Mouse (Mus musculus) ZHBTc4 (cell line): ENCODE data around the gene Nr5a2.
"Not testable (repeated sequence)": the region's sequence is repeated elsewhere in the genome, so short reads cannot be mapped to it uniquely, and the experiment has no call there.

ENCODE experiments used
- DNase-seq: peaks from one replicate; pipeline ENCODE4 v3.0.0-alpha.2; 2011; ENCODE audit warnings: low read depth, low spot score

Nr5a2 gene

DNA sequence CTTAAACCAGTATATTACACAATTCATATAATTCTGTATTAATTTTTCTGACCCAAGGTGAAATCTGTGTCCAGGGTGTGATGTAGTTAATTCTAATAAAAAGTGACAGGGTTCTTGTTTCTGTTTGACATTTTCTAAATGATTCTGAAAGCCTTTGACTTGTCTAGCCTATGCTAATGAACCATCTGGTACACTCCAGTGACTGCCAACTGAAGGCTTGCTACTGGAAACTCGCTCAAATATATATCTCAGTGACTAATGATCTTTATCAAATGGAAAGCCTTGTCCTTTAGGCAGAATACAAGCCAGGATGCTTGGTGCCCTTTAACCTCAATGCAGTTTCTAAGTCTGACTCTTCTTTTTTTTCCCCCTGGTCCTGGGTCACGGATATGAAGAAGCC is 114.2 kb downstream of the Nr5a2 start:
- DNase-seq: no peak

GRCm38 (mm10) chr1:136845341-136845740 is 114.9 kb downstream of the Nr5a2 start:
- no peak for DNase-seq

- DNase-seq: no peak
Measured at GRCm38 (mm10) chr1:136840512-136840911, 119.7 kb downstream of the Nr5a2 start.

DNA sequence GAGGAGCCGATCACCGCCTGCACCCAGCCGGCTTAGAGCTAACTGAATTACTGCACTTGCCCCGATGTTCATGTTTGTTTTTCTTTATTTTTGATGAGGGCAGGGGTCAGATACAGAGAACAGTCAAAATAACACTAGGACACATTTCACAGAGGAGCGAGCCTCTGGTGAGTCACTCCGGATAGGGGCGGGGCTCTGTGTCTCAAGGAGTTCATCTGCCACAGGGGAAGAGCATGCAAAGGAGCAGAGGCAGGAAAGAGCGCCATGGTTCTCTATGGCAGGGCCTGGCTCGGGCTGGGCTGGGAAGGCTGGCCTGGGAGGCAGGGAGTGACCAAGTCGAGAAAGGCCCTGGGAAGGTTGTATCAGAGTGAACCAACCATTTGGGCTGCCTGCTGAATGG is 121.0 kb downstream of the Nr5a2 start:
- peak; percentile 42 for DNase-seq

DNA sequence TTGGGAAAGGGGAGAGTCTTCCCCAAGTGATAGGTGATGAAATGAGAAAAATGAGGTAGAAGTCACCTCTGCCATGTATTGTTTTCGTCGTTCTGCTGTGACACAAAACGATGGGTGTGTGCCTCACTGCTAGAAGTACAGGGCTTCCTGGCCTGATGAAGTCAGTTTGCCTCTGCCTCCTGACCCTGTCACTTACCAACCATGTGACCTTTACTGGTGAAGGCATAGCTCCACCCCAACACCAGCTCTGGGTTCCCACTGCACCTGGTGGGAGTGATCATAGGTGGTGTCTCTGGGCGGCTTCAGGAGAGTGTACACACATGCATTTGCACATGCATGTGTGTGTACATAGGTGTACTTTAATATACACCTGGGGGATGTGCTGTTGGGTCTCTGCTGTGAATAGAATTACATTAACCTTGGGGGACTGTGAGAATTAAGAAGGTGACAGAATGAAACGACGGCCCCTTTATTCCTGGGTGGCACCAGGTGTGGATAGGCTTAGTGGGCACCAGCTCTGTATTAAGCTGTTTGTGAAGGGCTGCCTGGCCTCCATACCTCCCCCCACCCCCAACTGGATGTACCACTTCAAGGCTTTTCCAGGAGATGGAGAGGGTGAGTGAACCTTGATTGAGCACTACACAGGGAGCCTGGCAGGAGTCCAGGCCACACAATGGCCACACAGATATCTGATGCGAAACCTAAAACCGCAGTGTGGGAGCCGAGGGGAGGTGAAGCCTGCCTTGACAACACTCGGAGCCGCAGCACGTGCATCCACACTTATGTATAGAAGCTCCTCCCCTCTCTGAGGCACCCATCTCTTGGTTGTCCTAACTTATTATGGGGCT is 127.7 kb downstream of the Nr5a2 start:
- peak; percentile 15 for DNase-seq

DNA sequence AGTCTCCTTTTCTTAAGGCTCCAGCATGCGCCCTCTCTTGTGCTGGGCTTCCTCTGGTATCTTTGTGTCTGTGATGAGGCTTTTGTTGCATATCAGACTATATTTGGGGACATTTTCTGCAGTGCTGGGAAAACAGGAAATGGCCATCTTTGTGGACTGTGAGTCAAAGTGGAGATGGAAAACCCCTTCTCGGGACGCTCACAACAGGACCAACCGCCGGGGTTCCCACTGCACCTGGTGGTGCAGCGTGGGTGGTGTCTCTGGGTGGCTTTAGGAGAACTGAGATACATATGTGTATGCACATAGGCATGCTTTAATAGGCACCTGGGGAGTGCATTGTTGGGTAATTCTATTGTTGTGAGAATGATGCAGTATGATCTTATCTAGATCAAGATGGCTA is 129.3 kb downstream of the Nr5a2 start:
- no peak for DNase-seq

DNA sequence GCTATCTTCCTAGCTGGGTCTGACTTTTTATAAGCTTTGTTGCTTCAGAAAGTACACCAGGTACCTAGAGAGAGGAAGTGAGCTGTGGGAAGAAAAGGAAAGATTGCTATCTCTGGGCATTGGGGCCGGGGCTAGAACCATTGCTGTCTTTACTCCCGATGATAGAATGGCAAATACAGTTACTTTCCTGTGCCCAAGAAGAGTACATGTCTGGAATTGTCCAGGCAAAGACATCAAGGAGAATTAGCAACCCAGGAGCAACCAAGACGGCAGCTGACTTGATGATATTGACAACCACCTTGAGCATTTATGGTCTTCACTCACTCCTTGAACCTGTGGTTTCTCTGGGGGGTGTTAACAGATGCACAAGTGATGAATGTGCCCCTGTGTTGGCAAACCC is 130.3 kb downstream of the Nr5a2 start:
- no peak for DNase-seq

DNA sequence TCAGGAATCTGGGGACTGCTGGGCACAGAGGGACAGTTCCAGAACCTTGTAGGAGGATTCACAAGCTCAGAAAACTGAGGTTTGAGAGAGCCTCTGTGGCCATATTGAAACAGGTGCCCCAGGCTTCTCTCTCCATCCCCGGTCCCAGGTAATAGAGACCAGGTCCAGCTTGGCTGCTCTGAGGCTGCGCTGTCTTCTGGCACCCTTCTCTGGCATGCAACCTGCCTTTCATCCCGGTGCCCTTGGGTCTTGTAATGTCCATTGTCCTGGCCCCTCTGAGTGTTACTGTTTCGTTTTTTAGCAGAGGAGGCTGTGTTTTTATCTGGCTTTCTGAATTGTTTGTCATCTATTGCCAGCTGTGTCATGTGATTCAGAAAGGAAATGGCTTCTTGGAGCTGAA is 136.4 kb downstream of the Nr5a2 start:
- DNase-seq: no peak

GRCm38 (mm10) chr1:136800625-136801024 is 159.6 kb downstream of the Nr5a2 start:
- DNase-seq: no peak

- peak; percentile 18 for DNase-seq
Measured at GRCm38 (mm10) chr1:136796361-136797090, 163.7 kb downstream of the Nr5a2 start.

- DNase-seq: not testable (repeated sequence)
Measured at GRCm38 (mm10) chr1:136792957-136793883, 167.0 kb downstream of the Nr5a2 start.
